Mouse (Mus musculus) macrophage (primary cell): ENCODE measurements around the gene Pde6d. TPM values are rescaled to one million over a fixed set of nuclear protein-coding genes. Genes with fewer than 3 reads are reported as not detected.

ENCODE experiments used
- H3K27ac ChIP-seq: fragments of 350-480 bp; formaldehyde crosslinking; 2 replicates; pipeline ENCODE4 v1.9.0; 2021
- H3K36me3 ChIP-seq: fragments of 350-480 bp; formaldehyde crosslinking; 2 replicates; pipeline ENCODE4 v1.9.0; 2021; ENCODE audit errors: inconsistent target
- H3K4me3 ChIP-seq: fragments of 350-480 bp; formaldehyde crosslinking; 2 replicates; pipeline ENCODE4 v1.9.0; 2021; ENCODE audit errors: inconsistent target
- H3K79me2 ChIP-seq: fragments of 350-480 bp; formaldehyde crosslinking; 2 replicates; pipeline ENCODE4 v1.9.0; 2021; ENCODE audit errors: inconsistent target
- WGBS: methylation state at CpG from one replicate; pipeline ENCODE4 v1.1.7; 2026; ENCODE audit warnings: inconsistent platforms; ENCODE audit not compliant: missing documents; 5-methylcytosine and 5-hydroxymethylcytosine counted together
- polyA plus RNA-seq: library from polyadenylated mRNA; stranded (reverse); fragments of 250-400 nt; gene quantifications from 3 replicates; pipeline ENCODE4 v1.2.4, GENCODE M21; 2018; ENCODE audit warnings: inconsistent platforms

Pde6d gene
- polyA plus RNA-seq, 1 experiment from 2014 or later: 23.4 TPM

- H3K79me2 ChIP-seq: no peaks in the 10 kb centered on the region
- H3K27ac ChIP-seq: no peak overlapping the region
- H3K4me3 ChIP-seq: no peak overlapping the region
- no peaks in the 10 kb centered on the region for H3K36me3 ChIP-seq
- 11% methylated on average over 7 of the region's 7 CpGs for WGBS
Measured at GRCm38 (mm10) chr1:86509410-86509809, 73.0 kb downstream of the Pde6d start.

- H3K27ac ChIP-seq: no peak overlapping the region
- no peak overlapping the region for H3K4me3 ChIP-seq
- no peaks in the 10 kb centered on the region for H3K79me2 ChIP-seq
- 92% methylated on average over 5 of the region's 5 CpGs for WGBS
- H3K36me3 ChIP-seq: no peaks in the 10 kb centered on the region
Measured at GRCm38 (mm10) chr1:86507866-86508265, 74.6 kb downstream of the Pde6d start.

GRCm38 (mm10) chr1:86506420-86506819 lies 76.0 kb downstream of the Pde6d start:
- Histone ChIP-seq H3K36me3 (no peaks in the 10 kb centered on the region), H3K4me3 (no peak overlapping the region), H3K27ac (no peak overlapping the region), H3K79me2 (no peaks in the 10 kb centered on the region)
- WGBS: 96% methylated on average over 5 of the region's 5 CpGs

DNA sequence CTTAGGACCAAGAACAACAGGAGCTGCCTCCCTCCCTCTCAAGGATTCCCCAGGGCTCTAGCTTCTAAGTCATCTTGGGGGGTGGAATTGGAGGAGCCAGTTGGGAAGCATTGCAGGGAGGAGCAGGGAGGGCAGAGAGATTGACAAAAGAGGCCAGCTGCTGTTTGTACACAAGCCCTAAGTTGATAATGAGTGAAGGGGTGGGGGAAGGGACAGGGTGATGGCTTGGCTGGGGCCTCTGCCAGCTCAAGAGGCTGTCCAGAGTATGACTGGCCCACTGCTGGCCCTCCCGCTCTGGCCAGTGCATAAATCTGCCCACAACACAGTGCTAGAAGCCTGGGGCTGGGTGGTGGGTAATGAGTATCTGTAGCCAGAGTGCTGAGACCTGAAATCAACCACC lies 77.0 kb downstream of the Pde6d start:
- no peaks in the 10 kb centered on the region for H3K79me2 ChIP-seq
- no peak overlapping the region for H3K27ac ChIP-seq
- H3K4me3 ChIP-seq: no peak overlapping the region
- H3K36me3 ChIP-seq: no peaks in the 10 kb centered on the region
- 100% methylated on average over 1 of the region's 1 CpGs for WGBS

- peak overlapping the region; percentile 28 for H3K4me3 ChIP-seq
- peak overlapping the region; percentile 43 for H3K27ac ChIP-seq
- H3K79me2 ChIP-seq: no peaks in the 10 kb centered on the region
- 32% methylated on average over 19 of the region's 19 CpGs for WGBS
- no peaks in the 10 kb centered on the region for H3K36me3 ChIP-seq
Measured at GRCm38 (mm10) chr1:86504697-86505421, 77.6 kb downstream of the Pde6d start.

DNA sequence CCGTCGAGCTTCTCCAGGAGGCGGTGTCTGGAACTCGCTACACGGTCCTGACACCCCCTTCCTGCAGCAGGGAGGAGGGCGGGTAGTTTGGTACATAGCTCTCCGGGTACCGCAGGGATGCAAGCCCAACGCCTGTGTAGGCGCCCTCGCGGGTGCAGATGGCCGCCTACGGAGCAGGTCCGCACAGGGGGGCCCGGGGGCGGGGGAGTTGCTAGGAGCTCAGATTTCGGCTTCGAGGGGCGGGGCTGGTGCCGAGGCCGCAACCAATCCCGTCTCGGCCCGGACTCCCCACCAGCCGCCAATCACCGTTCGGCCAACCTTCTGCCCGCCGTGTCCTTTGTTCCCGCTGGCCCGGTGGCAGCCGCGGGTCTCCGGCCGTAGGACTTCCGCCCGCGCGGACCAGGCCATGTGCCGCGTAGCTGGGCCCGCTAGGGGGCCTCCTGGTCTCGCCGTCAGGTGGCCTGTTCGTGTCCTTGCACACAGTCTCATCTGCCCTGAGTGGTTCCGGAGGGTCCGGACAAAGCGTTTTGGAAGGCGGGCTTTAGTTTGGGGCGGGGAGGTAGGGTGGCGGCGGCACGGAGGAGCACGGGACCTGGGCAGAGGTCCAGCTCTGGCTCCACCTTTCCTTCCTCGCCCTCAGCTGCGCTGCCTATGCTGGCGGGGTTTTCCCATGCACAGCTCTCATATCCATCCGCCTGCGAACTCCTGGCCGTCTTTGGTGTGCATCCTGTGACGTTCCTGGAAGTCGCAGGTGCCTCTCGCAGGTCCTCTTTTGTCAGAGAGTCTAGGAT lies 78.3 kb downstream of the Pde6d start:
- under 1% methylated on average over 55 of the region's 64 CpGs for WGBS
- H3K36me3 ChIP-seq: no peaks in the 10 kb centered on the region
- H3K4me3 ChIP-seq: peak overlapping the region; percentile 28
- no peaks in the 10 kb centered on the region for H3K79me2 ChIP-seq
- H3K27ac ChIP-seq: peak overlapping the region; percentile 50

- H3K4me3 ChIP-seq: peak overlapping the region; percentile 23; the same call in 1 of the 2 replicates
- H3K27ac ChIP-seq: peak overlapping the region; percentile 50
- H3K36me3 ChIP-seq: no peaks in the 10 kb centered on the region
- 26% methylated on average over 16 of the region's 16 CpGs for WGBS
- no peaks in the 10 kb centered on the region for H3K79me2 ChIP-seq
Measured at GRCm38 (mm10) chr1:86503165-86503747, 79.2 kb downstream of the Pde6d start.

DNA sequence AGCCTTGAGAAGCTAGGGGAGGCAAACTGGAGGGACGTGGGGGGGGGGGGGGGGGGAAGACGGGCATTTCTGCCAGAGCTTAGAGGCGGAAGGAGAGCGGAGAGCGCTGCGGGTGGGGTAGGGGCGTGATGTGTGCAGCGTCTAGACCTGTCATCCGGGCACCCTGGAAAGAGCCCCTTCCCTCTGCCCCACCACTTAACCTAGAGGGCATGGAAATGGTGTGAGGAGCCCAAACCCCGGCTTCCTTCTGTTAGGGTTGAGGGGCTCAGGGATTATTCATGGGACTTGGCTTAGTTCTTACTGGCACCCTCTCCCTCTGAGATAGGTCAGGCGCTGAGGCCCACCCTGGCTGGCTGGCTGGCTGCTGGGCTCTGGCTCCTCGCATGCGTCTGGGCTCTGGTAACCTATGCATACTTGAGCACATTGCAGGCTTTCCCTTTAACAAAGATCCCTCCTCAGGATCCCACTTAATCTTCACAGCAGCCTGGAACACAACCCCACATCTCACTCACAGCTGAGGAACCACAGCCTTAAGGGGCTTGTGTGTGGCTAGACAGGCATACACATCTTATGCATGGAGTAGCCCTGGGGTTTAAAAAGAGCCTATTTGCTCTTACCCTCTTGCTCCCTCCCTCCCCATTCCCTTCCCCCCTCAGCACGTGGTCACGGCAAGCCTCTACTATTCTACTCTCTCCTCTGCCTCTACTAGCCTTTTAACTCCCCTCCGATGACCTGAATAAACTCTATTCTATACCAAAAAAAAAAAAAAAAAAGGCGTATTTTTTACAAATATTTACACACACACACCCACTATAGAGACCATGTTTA lies 80.0 kb downstream of the Pde6d start:
- H3K79me2 ChIP-seq: no peaks in the 10 kb centered on the region
- 43% methylated on average over 15 of the region's 17 CpGs for WGBS
- H3K27ac ChIP-seq: no peak overlapping the region
- no peak overlapping the region for H3K4me3 ChIP-seq
- no peaks in the 10 kb centered on the region for H3K36me3 ChIP-seq

DNA sequence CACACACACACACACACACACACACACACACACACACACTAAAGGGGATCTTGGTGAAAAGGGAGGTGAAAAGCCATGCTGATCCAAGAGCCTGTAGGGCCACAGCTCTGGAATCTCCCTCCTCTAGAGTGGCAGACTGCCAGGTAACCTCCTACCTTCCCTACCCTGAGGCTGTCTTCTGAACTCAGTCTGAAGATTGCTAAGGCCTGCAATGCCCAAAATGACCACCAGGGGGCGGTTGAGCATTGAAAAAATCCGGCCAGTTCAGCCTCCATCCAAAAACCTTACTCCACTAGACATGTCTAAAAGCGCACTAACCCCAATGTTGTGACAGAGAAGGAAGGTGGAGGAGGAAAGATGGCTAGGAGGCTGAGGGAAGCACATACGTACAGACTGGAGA lies 80.9 kb downstream of the Pde6d start:
- 0% methylated on average over 3 of the region's 4 CpGs for WGBS
- no peaks in the 10 kb centered on the region for H3K79me2 ChIP-seq
- H3K4me3 ChIP-seq: no peak overlapping the region
- H3K27ac ChIP-seq: no peak overlapping the region
- no peaks in the 10 kb centered on the region for H3K36me3 ChIP-seq

- Histone ChIP-seq H3K4me3 (no peak overlapping the region), H3K36me3 (no peaks in the 10 kb centered on the region), H3K27ac (no peak overlapping the region), H3K79me2 (no peaks in the 10 kb centered on the region)
- WGBS: 29% methylated on average over 6 of the region's 6 CpGs
Measured at GRCm38 (mm10) chr1:86501114-86501532, 81.3 kb downstream of the Pde6d start.

GRCm38 (mm10) chr1:86500681-86501080 lies 81.7 kb downstream of the Pde6d start:
- Histone ChIP-seq H3K36me3 (no peaks in the 10 kb centered on the region), H3K79me2 (no peaks in the 10 kb centered on the region), H3K4me3 (no peak overlapping the region), H3K27ac (no peak overlapping the region)
- WGBS: 63% methylated on average over 4 of the region's 4 CpGs

GRCm38 (mm10) chr1:86499903-86500302 lies 82.5 kb downstream of the Pde6d start:
- H3K79me2 ChIP-seq: no peaks in the 10 kb centered on the region
- WGBS: 38% methylated on average over 3 of the region's 3 CpGs
- no peaks in the 10 kb centered on the region for H3K36me3 ChIP-seq
- no peak overlapping the region for H3K27ac ChIP-seq
- no peak overlapping the region for H3K4me3 ChIP-seq

- Histone ChIP-seq H3K36me3 (no peaks in the 10 kb centered on the region), H3K79me2 (no peaks in the 10 kb centered on the region), H3K27ac (no peak overlapping the region), H3K4me3 (no peak overlapping the region)
- 80% methylated on average over 1 of the region's 1 CpGs for WGBS
Measured at GRCm38 (mm10) chr1:86498611-86499010, 83.8 kb downstream of the Pde6d start.

DNA sequence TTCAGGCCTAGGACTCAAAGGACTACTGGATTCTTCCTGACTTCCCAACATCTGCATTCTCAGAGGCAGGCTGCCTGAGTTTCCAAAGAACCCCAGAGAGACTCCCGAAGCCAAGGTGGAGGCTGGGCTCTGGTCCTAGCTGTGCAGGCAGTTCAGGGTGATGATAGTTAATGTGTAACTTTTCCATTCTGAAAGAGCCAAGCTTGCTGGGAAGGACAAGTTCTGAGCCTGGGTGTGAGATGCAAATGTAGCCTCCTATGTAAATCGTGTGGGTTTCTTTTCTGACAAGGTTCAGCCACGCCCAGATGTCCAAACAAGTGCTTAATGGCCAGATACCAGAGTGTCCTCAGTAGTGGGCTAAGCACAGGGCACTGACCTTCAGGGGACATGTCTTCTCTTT lies 84.4 kb downstream of the Pde6d start:
- H3K36me3 ChIP-seq: no peaks in the 10 kb centered on the region
- no peaks in the 10 kb centered on the region for H3K79me2 ChIP-seq
- no peak overlapping the region for H3K4me3 ChIP-seq
- 72% methylated on average over 3 of the region's 3 CpGs for WGBS
- no peak overlapping the region for H3K27ac ChIP-seq
